Comparison of ENCODE assay signal across 35 mouse cellular contexts in genomic region chr2:156397988-156398387, GRCm38 (mm10).
"Had no signal": no experiment of that assay in that cellular context is flagged by ENCODE, and none has a peak within 500 bp of the region (broad histone marks: within the 10 kb centered on the region; RNA-seq: fewer than 3 reads in every experiment).

No protein-coding gene starts in this region.

- H3K4me3 ChIP-seq: heart, embryonic 10.5 days; heart, embryonic 12.5 days; heart, embryonic 13.5 days; heart, embryonic 15.5 days; hindbrain, embryonic 10.5 days; hindbrain, embryonic 12.5 days; hindbrain, embryonic 13.5 days; hindbrain, embryonic 15.5 days; intestine, embryonic 15.5 days; kidney, embryonic 15.5 days; layer of hippocampus, adult 2 months had no signal

- H3K4me2 ChIP-seq: heart, embryonic 11.5 days; heart, embryonic 12.5 days; heart, embryonic 13.5 days; heart, embryonic 15.5 days; hindbrain, embryonic 12.5 days; hindbrain, embryonic 13.5 days; hindbrain, embryonic 14.5 days; hindbrain, embryonic 15.5 days; intestine, embryonic 15.5 days; kidney, embryonic 15.5 days had no signal

- ATAC-seq: hindbrain, embryonic 16.5 days; hindbrain, postnatal 0 days; inflammation-experienced regulatory T-cells, adult 6 months; intestine, embryonic 15.5 days; intestine, embryonic 16.5 days; intestine, postnatal 0 days had no signal

- H3K9me3 ChIP-seq: heart, embryonic 10.5 days; heart, embryonic 12.5 days; heart, embryonic 13.5 days; heart, embryonic 15.5 days; hindbrain, embryonic 10.5 days; hindbrain, embryonic 12.5 days; hindbrain, embryonic 13.5 days; hindbrain, embryonic 15.5 days; intestine, embryonic 15.5 days; kidney, embryonic 15.5 days had no signal

- H3K27me3 ChIP-seq: heart, embryonic 12.5 days; heart, embryonic 13.5 days; heart, embryonic 15.5 days; hindbrain, embryonic 12.5 days; hindbrain, embryonic 13.5 days; hindbrain, embryonic 15.5 days; intestine, embryonic 15.5 days; kidney, embryonic 15.5 days had no signal

- H3K36me3 ChIP-seq: heart, embryonic 10.5 days; heart, embryonic 12.5 days; heart, embryonic 13.5 days; heart, embryonic 15.5 days; hindbrain, embryonic 10.5 days; hindbrain, embryonic 12.5 days; hindbrain, embryonic 13.5 days; hindbrain, embryonic 15.5 days; intestine, embryonic 15.5 days; kidney, embryonic 15.5 days had no signal

- H3K9ac ChIP-seq: heart, embryonic 12.5 days; heart, embryonic 13.5 days; heart, embryonic 15.5 days; hindbrain, embryonic 12.5 days; hindbrain, embryonic 13.5 days; hindbrain, embryonic 14.5 days; hindbrain, embryonic 15.5 days; intestine, embryonic 15.5 days; kidney, embryonic 15.5 days had no signal

- DNase-seq: heart, postnatal 10 days; heart, postnatal 14 days; heart, postnatal 36 days; heart, postnatal 4 days; kidney, adult 11 months; kidney, adult 18-20 months; kidney, adult 2 months; kidney, adult 8-10 months; kidney, adult 9 months; kidney, postnatal 10 days; kidney, postnatal 14 days; kidney, postnatal 25 days; kidney, postnatal 36 days; kidney, postnatal 4 days; layer of hippocampus, adult 9-11 months; layer of hippocampus, postnatal 36 days had no signal

- H3K27ac ChIP-seq: heart, embryonic 10.5 days; heart, embryonic 13.5 days; heart, embryonic 15.5 days; hindbrain, embryonic 10.5 days; hindbrain, embryonic 12.5 days; hindbrain, embryonic 13.5 days; hindbrain, embryonic 14.5 days; hindbrain, embryonic 15.5 days; hindbrain, postnatal 0 days; intestine, embryonic 15.5 days; kidney, embryonic 15.5 days; kidney, postnatal 0 days; layer of hippocampus, adult 2 months had no signal
